Mouse (Mus musculus): ENCODE results near the gene Gpc5.

- no peak for TF ChIP-seq CHD2 (IDR thresholded peaks at IDR 0.05; ENCODE audit: low read depth, low read length)
- no peak for TF ChIP-seq ZC3H11A (IDR thresholded peaks at IDR 0.05; ENCODE audit: borderline replicate concordance, low read depth, low read length)
- TF ChIP-seq MAFK (IDR thresholded peaks at IDR 0.05; ENCODE audit: insufficient read depth, low read depth, low read length): no peak
Measured at GRCm38 (mm10) chr14:115051106-115051760, 40.8 kb upstream of the Gpc5 start.
